Mouse (Mus musculus) liver, embryonic 16.5 days (tissue): ENCODE data around the gene Tbc1d13. TPM values are rescaled to one million over a fixed set of nuclear protein-coding genes. Genes with fewer than 3 reads are reported as not detected.

Experiments
- ATAC-seq: fragments of 200-750 bp; cut with Nextera tagmentation; 2 replicates; pipeline ENCODE4 v1.8.0; 2017; ENCODE audit warnings: low read depth, mild to moderate bottlenecking, moderate number of reproducible peaks, moderate library complexity
- H3K27ac ChIP-seq: fragments of 300-500 bp; sonication (generic); 2 replicates; pipeline ENCODE4 v1.5.1; 2014; ENCODE audit warnings: mild to moderate bottlenecking, low read length
- H3K27me3 ChIP-seq: fragments of 300-500 bp; sonication (generic); 2 replicates; pipeline ENCODE4 v1.6.1; 2014; ENCODE audit warnings: low read depth, low read length, mixed read lengths; ENCODE audit not compliant: control insufficient read depth, insufficient read depth
- H3K36me3 ChIP-seq: fragments of 300-500 bp; sonication (generic); 2 replicates; pipeline ENCODE4 v1.6.1; 2014; ENCODE audit warnings: mild to moderate bottlenecking; ENCODE audit not compliant: control insufficient read depth, insufficient read depth
- H3K4me1 ChIP-seq: fragments of 300-500 bp; sonication (generic); 2 replicates; pipeline ENCODE4 v1.6.1; 2014; ENCODE audit warnings: low read depth, low read length, mixed read lengths; ENCODE audit not compliant: control insufficient read depth
- H3K4me2 ChIP-seq: fragments of 300-500 bp; sonication (generic); 2 replicates; pipeline ENCODE4 v1.6.1; 2014; ENCODE audit warnings: low read depth, low read length, mixed read lengths
- H3K4me3 ChIP-seq: fragments of 300-500 bp; sonication (generic); 2 replicates; pipeline ENCODE4 v1.5.1; 2014; ENCODE audit warnings: low read depth, mild to moderate bottlenecking, low read length
- H3K9ac ChIP-seq: fragments of 300-500 bp; sonication (generic); 2 replicates; pipeline ENCODE4 v1.6.1; 2014; ENCODE audit warnings: low read depth, low read length
- H3K9me3 ChIP-seq: fragments of 300-500 bp; sonication (generic); replicated peaks from 2 replicates; pipeline ENCODE4 v1.6.1; 2016; ENCODE audit warnings: low read length; ENCODE audit not compliant: control insufficient read depth
- WGBS: fragments of 180-500 bp; shearing (Covaris S2); extraction: QIAGEN DNeasy Blood & Tissue Kit; methylation state at CpG from one replicate; pipeline ENCODE4 v1.1.7; 2014; ENCODE audit not compliant: insufficient replicate concordance; 5-methylcytosine and 5-hydroxymethylcytosine counted together
- polyA plus RNA-seq: library from polyadenylated mRNA; unstranded; fragments of >200 nt; fragmentation: Nextera tagmentation; extraction: Ambion mirVana; gene quantifications from 2 replicates; pipeline ENCODE4 v1.2.1, GENCODE M21; 2015

The Tbc1d13 gene
- polyA plus RNA-seq, 1 experiment from 2014 or later: 1.7 TPM

DNA sequence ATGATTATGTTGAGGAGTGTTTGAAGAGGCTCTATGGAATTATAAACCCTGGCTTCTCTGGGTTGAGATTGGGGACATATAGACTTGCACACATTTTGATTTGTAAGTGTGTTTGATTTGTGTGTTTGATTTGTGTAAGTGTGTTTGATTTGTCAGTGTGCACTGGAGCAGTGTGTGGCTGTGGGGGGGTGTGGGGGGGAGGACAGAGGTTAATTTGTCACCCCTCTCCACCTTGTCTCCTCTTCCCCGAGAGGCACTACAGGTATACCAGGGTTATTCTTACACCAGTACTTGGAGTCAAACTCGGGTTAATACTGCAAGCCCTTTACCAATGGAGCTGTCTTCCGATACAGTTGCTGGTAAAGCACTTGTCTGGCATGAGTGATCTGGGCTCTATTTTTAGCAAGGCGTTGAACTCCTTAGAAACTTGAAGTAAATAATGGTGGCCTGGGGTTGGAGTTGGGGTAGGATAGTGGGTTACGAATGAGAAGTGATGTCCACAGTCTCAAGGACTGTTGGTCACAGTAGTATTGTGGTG, 66.9 kb downstream of the Tbc1d13 start:
- Histone ChIP-seq H3K9me3 (no peaks in the 10 kb centered on the region), H3K4me1 (peaks cover 14% of the 10 kb centered on the region), H3K27me3 (no peaks in the 10 kb centered on the region), H3K36me3 (no peaks in the 10 kb centered on the region), H3K4me3 (no peak overlapping the region), H3K4me2 (no peak overlapping the region), H3K9ac (no peak overlapping the region), H3K27ac (peak overlapping the region; percentile 81)
- ATAC-seq: peak; percentile 60
- WGBS: 56% methylated on average over 5 of the region's 5 CpGs

Other genes with a start within 250 kb of the Tbc1d13 start
- gene Odf2, start 244.5 kb upstream of the Tbc1d13 start, polyA plus RNA-seq: 32.6 and 32.7 TPM in 2 replicates
- gene Gle1, start 198.3 kb upstream of the Tbc1d13 start, polyA plus RNA-seq: 23.8 and 25.9 TPM in 2 replicates
- gene Sptan1, start 168.2 kb upstream of the Tbc1d13 start, polyA plus RNA-seq: 15.9 and 19.7 TPM in 2 replicates
- gene Wdr34, start 84.9 kb upstream of the Tbc1d13 start, polyA plus RNA-seq: 5.3 and 5.7 TPM in 2 replicates
- 117 and 130 TPM in 2 replicates for gene Set, start 76.4 kb upstream of the Tbc1d13 start, polyA plus RNA-seq
- gene Pkn3, start 56.1 kb upstream of the Tbc1d13 start, polyA plus RNA-seq: 2.1 and 2.3 TPM in 2 replicates
- gene Zdhhc12, start 40.1 kb upstream of the Tbc1d13 start, polyA plus RNA-seq: 17.6 and 18.7 TPM in 2 replicates
- 2.3 and 2.5 TPM in 2 replicates for gene Zer1, start 9.2 kb upstream of the Tbc1d13 start, polyA plus RNA-seq
- gene Endog, start 37.7 kb downstream of the Tbc1d13 start, polyA plus RNA-seq: 16.4 and 19.8 TPM in 2 replicates
- 22.5 and 22.8 TPM in 2 replicates for gene Spout1, start 44.7 kb downstream of the Tbc1d13 start, polyA plus RNA-seq
- gene Kyat1, start 72.1 kb downstream of the Tbc1d13 start, polyA plus RNA-seq: 13.1 and 14.2 TPM in 2 replicates
- gene Lrrc8a, start 104.0 kb downstream of the Tbc1d13 start, polyA plus RNA-seq: 11.2 and 11.9 TPM in 2 replicates
- 0.14 and 0.15 TPM in 2 replicates for gene Gm28035, start 106.8 kb downstream of the Tbc1d13 start, polyA plus RNA-seq
- gene Phyhd1, start 132.5 kb downstream of the Tbc1d13 start, polyA plus RNA-seq: 14.4 and 16.0 TPM in 2 replicates
- not detected in 2 replicates for gene Gm28038, start 147.3 kb downstream of the Tbc1d13 start, polyA plus RNA-seq
- 11.7 and 12.4 TPM in 2 replicates for gene Dolk, start 152.6 kb downstream of the Tbc1d13 start, polyA plus RNA-seq
- 11.9 and 16.1 TPM in 2 replicates for gene Nup188, start 152.7 kb downstream of the Tbc1d13 start, polyA plus RNA-seq
- 17.0 and 19.1 TPM in 2 replicates for gene Sh3glb2, start 225.6 kb downstream of the Tbc1d13 start, polyA plus RNA-seq
- gene Miga2, start 230.5 kb downstream of the Tbc1d13 start, polyA plus RNA-seq: 6.5 and 7.2 TPM in 2 replicates